Mouse (Mus musculus) embryonic facial prominence, embryonic 13.5 days (tissue): ENCODE measurements around the gene Dmgdh. TPM values are rescaled to one million over a fixed set of nuclear protein-coding genes. Genes with fewer than 3 reads are reported as not detected.

Experiments
- ATAC-seq: fragments of 200-750 bp; cut with Nextera tagmentation; 2 replicates; pipeline ENCODE4 v1.8.0; 2017; ENCODE audit warnings: low read depth; ENCODE audit not compliant: insufficient number of reproducible peaks, insufficient read depth, low FRiP score, low TSS enrichment
- H3K27ac ChIP-seq: fragments of 300-500 bp; sonication (generic); 2 replicates; pipeline ENCODE4 v1.5.1; 2015; ENCODE audit warnings: moderate library complexity, mild to moderate bottlenecking, inconsistent platforms
- H3K27me3 ChIP-seq: fragments of 300-500 bp; sonication (generic); 2 replicates; pipeline ENCODE4 v1.6.1; 2015; ENCODE audit warnings: mild to moderate bottlenecking, inconsistent platforms
- H3K36me3 ChIP-seq: fragments of 300-500 bp; sonication (generic); 2 replicates; pipeline ENCODE4 v1.6.1; 2015; ENCODE audit warnings: mild to moderate bottlenecking, inconsistent platforms
- H3K4me1 ChIP-seq: fragments of 300-500 bp; sonication (generic); 2 replicates; pipeline ENCODE4 v1.6.1; 2015; ENCODE audit warnings: inconsistent platforms
- H3K4me2 ChIP-seq: fragments of 300-500 bp; sonication (generic); 2 replicates; pipeline ENCODE4 v1.6.1; 2015; ENCODE audit warnings: moderate library complexity, mild to moderate bottlenecking, inconsistent platforms
- H3K4me3 ChIP-seq: fragments of 300-500 bp; sonication (generic); 2 replicates; pipeline ENCODE4 v1.5.1; 2015; ENCODE audit warnings: mild to moderate bottlenecking, inconsistent platforms
- H3K9ac ChIP-seq: fragments of 300-500 bp; sonication (generic); 2 replicates; pipeline ENCODE4 v1.6.1; 2015; ENCODE audit warnings: mild to moderate bottlenecking, inconsistent platforms
- H3K9me3 ChIP-seq: fragments of 300-500 bp; sonication (generic); 2 replicates; pipeline ENCODE4 v1.6.1; 2016; ENCODE audit warnings: inconsistent platforms
- WGBS: fragments of 180-500 bp; shearing (Covaris S2); methylation state at CpG from one replicate; pipeline ENCODE4 v1.1.7; 2015; ENCODE audit warnings: mixed read lengths; 5-methylcytosine and 5-hydroxymethylcytosine counted together
- polyA plus RNA-seq: library from polyadenylated mRNA; unstranded; fragments of >200 nt; fragmentation: Nextera tagmentation; extraction: Ambion mirVana; gene quantifications from 2 replicates; pipeline ENCODE4 v1.2.1, GENCODE M21; 2015

Dmgdh gene
- polyA plus RNA-seq, 1 experiment from 2014 or later, result 0.07 TPM

GRCm38 (mm10) chr13:93712362-93712761, 38.1 kb downstream of the Dmgdh start:
- no peak overlapping the region for H3K27ac ChIP-seq
- 90% methylated on average over 4 of the region's 4 CpGs for WGBS
- H3K4me2 ChIP-seq, result no peak overlapping the region
- H3K27me3 ChIP-seq, result no peaks in the 10 kb centered on the region
- ATAC-seq, result no peak
- no peaks in the 10 kb centered on the region for H3K9me3 ChIP-seq
- H3K4me3 ChIP-seq, result no peak overlapping the region
- no peak overlapping the region for H3K9ac ChIP-seq
- H3K4me1 ChIP-seq, result peaks cover 4% of the 10 kb centered on the region
- no peaks in the 10 kb centered on the region for H3K36me3 ChIP-seq

GRCm38 (mm10) chr13:93713826-93714225, 39.6 kb downstream of the Dmgdh start:
- no peak overlapping the region for H3K27ac ChIP-seq
- no peaks in the 10 kb centered on the region for H3K9me3 ChIP-seq
- WGBS, result 91% methylated on average over 3 of the region's 3 CpGs
- no peak overlapping the region for H3K4me2 ChIP-seq
- peaks cover 16% of the 10 kb centered on the region for H3K4me1 ChIP-seq
- no peak overlapping the region for H3K9ac ChIP-seq
- no peaks in the 10 kb centered on the region for H3K36me3 ChIP-seq
- no peaks in the 10 kb centered on the region for H3K27me3 ChIP-seq
- no peak overlapping the region for H3K4me3 ChIP-seq
- no peak for ATAC-seq

- WGBS, result 29% methylated on average over 7 of the region's 7 CpGs
- Histone ChIP-seq H3K9ac (0 out of 2 replicates have a peak overlapping the region, but pooled peaks have one; percentile 27), H3K9me3 (no peaks in the 10 kb centered on the region), H3K4me1 (peaks cover 17% of the 10 kb centered on the region), H3K4me2 (no peak overlapping the region), H3K36me3 (no peaks in the 10 kb centered on the region), H3K4me3 (no peak overlapping the region), H3K27me3 (no peaks in the 10 kb centered on the region), H3K27ac (no peak overlapping the region)
- no peak for ATAC-seq
Observed at GRCm38 (mm10) chr13:93717113-93717512, 42.9 kb downstream of the Dmgdh start.

GRCm38 (mm10) chr13:93718948-93719347, 44.7 kb downstream of the Dmgdh start:
- 2% methylated on average over 7 of the region's 7 CpGs for WGBS
- Histone ChIP-seq H3K9me3 (no peaks in the 10 kb centered on the region), H3K36me3 (no peaks in the 10 kb centered on the region), H3K27me3 (no peaks in the 10 kb centered on the region), H3K9ac (no peak overlapping the region), H3K4me2 (peak overlapping the region; percentile 42), H3K4me3 (peak overlapping the region; percentile 10; the same call in 1 of the 2 replicates), H3K27ac (no peak overlapping the region), H3K4me1 (peaks cover 17% of the 10 kb centered on the region)
- ATAC-seq, result no peak

GRCm38 (mm10) chr13:93721916-93722315, 47.7 kb downstream of the Dmgdh start:
- no peak overlapping the region for H3K4me2 ChIP-seq
- H3K27me3 ChIP-seq, result no peaks in the 10 kb centered on the region
- H3K4me1 ChIP-seq, result peaks cover 17% of the 10 kb centered on the region
- 82% methylated on average over 4 of the region's 4 CpGs for WGBS
- no peak overlapping the region for H3K9ac ChIP-seq
- ATAC-seq, result no peak
- H3K36me3 ChIP-seq, result no peaks in the 10 kb centered on the region
- H3K9me3 ChIP-seq, result no peaks in the 10 kb centered on the region
- no peak overlapping the region for H3K4me3 ChIP-seq
- H3K27ac ChIP-seq, result no peak overlapping the region

GRCm38 (mm10) chr13:93723455-93723854, 49.2 kb downstream of the Dmgdh start:
- no peak overlapping the region for H3K27ac ChIP-seq
- H3K4me3 ChIP-seq, result no peak overlapping the region
- H3K4me2 ChIP-seq, result no peak overlapping the region
- no peaks in the 10 kb centered on the region for H3K36me3 ChIP-seq
- WGBS, result 90% methylated on average over 3 of the region's 3 CpGs
- H3K27me3 ChIP-seq, result no peaks in the 10 kb centered on the region
- no peak overlapping the region for H3K9ac ChIP-seq
- no peak for ATAC-seq
- H3K4me1 ChIP-seq, result peaks cover 5% of the 10 kb centered on the region
- H3K9me3 ChIP-seq, result no peaks in the 10 kb centered on the region

- Histone ChIP-seq H3K4me3 (no peak overlapping the region), H3K9ac (no peak overlapping the region), H3K27ac (no peak overlapping the region), H3K9me3 (no peaks in the 10 kb centered on the region), H3K27me3 (no peaks in the 10 kb centered on the region), H3K4me1 (no peaks in the 10 kb centered on the region), H3K4me2 (no peak overlapping the region), H3K36me3 (no peaks in the 10 kb centered on the region)
- WGBS, result 28% methylated on average over 2 of the region's 2 CpGs
- no peak for ATAC-seq
Observed at GRCm38 (mm10) chr13:93724206-93724605, 50.0 kb downstream of the Dmgdh start.

GRCm38 (mm10) chr13:93735131-93735636, 61.0 kb downstream of the Dmgdh start:
- Histone ChIP-seq H3K9me3 (no peaks in the 10 kb centered on the region), H3K9ac (no peak overlapping the region), H3K4me2 (no peak overlapping the region), H3K4me3 (no peak overlapping the region), H3K27me3 (no peaks in the 10 kb centered on the region), H3K36me3 (no peaks in the 10 kb centered on the region), H3K4me1 (no peaks in the 10 kb centered on the region), H3K27ac (no peak overlapping the region)
- WGBS, result 81% methylated on average over 5 of the region's 5 CpGs
- ATAC-seq, result no peak

GRCm38 (mm10) chr13:93744118-93744517, 69.9 kb downstream of the Dmgdh start:
- H3K27ac ChIP-seq, result no peak overlapping the region
- H3K9me3 ChIP-seq, result no peaks in the 10 kb centered on the region
- no peak overlapping the region for H3K4me3 ChIP-seq
- WGBS, result 47% methylated on average over 8 of the region's 8 CpGs
- H3K9ac ChIP-seq, result no peak overlapping the region
- H3K4me1 ChIP-seq, result no peaks in the 10 kb centered on the region
- ATAC-seq, result no peak
- H3K36me3 ChIP-seq, result no peaks in the 10 kb centered on the region
- H3K27me3 ChIP-seq, result no peaks in the 10 kb centered on the region
- H3K4me2 ChIP-seq, result no peak overlapping the region

GRCm38 (mm10) chr13:93752597-93753400, 78.6 kb downstream of the Dmgdh start:
- Histone ChIP-seq H3K27me3 (no peaks in the 10 kb centered on the region), H3K9ac (no peak overlapping the region), H3K36me3 (no peaks in the 10 kb centered on the region), H3K27ac (no peak overlapping the region), H3K4me3 (no peak overlapping the region), H3K4me2 (no peak overlapping the region), H3K9me3 (no peaks in the 10 kb centered on the region), H3K4me1 (peaks cover 13% of the 10 kb centered on the region)
- no peak for ATAC-seq
- WGBS, result 70% methylated on average over 14 of the region's 14 CpGs

GRCm38 (mm10) chr13:93755084-93755483, 80.9 kb downstream of the Dmgdh start:
- WGBS, result 38% methylated on average over 4 of the region's 4 CpGs
- Histone ChIP-seq H3K27me3 (no peaks in the 10 kb centered on the region), H3K9me3 (no peaks in the 10 kb centered on the region), H3K27ac (no peak overlapping the region), H3K9ac (no peak overlapping the region), H3K4me1 (peaks cover 13% of the 10 kb centered on the region), H3K36me3 (no peaks in the 10 kb centered on the region), H3K4me3 (no peak overlapping the region), H3K4me2 (no peak overlapping the region)
- ATAC-seq, result no peak

GRCm38 (mm10) chr13:93756674-93757073, 82.4 kb downstream of the Dmgdh start:
- no peak for ATAC-seq
- WGBS, result 89% methylated on average over 7 of the region's 7 CpGs
- no peaks in the 10 kb centered on the region for H3K9me3 ChIP-seq

More at GRCm38 (mm10) chr13:93756674-93757073, 82.4 kb downstream of the Dmgdh start:
- H3K4me1 ChIP-seq, result peaks cover 13% of the 10 kb centered on the region
- H3K27ac ChIP-seq, result no peak overlapping the region
- H3K27me3 ChIP-seq, result no peaks in the 10 kb centered on the region
- no peak overlapping the region for H3K9ac ChIP-seq
- H3K36me3 ChIP-seq, result no peaks in the 10 kb centered on the region
- H3K4me3 ChIP-seq, result no peak overlapping the region
- H3K4me2 ChIP-seq, result no peak overlapping the region
